Comparison of ENCODE assay signal across 11 mouse cellular contexts in the genomic region with DNA sequence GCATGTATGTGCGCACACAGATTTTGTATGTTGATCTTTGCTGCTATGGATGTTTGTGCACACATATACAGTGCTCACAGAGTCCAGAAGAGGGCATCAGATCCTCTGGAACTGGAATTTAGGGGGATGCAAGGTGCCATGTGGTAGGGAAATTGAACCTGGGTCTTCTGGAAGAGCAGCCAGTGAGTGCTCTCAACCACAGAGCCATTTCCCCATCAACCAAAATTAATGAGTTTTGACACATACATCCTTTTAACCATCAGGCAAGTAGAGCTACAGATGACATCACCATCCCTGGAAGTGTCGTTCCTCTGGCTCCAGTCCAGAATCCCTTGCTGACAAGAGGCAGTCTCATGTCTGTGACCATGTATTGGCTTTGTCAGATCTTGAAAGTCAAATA. TPM values are rescaled to one million over a fixed set of nuclear protein-coding genes. Genes with fewer than 3 reads are reported as not detected.
DNase-seq lines count a peak whose midpoint lies in the region; ATAC-seq and TF ChIP-seq lines count a peak whose summit lies in the region.
"Had no signal": no experiment of that assay in that cellular context is flagged by ENCODE, and none has a peak within 500 bp of the region (broad histone marks: within the 10 kb centered on the region; RNA-seq: fewer than 3 reads in every experiment).

No protein-coding gene starts in this region.

- WGBS in hindbrain, embryonic 11.5 days, result 89% methylated on average over 2 of the region's 2 CpGs
- 75% methylated on average over 2 of the region's 2 CpGs for WGBS in hindbrain, embryonic 14.5 days
- WGBS in kidney, adult 2 months, result 71% methylated on average over 2 of the region's 2 CpGs

- H3K9me3 ChIP-seq in hindbrain, embryonic 11.5 days (ENCODE audit: control insufficient read depth, low read length), result no peaks in the 10 kb centered on the region
- H3K9me3 ChIP-seq in hindbrain, embryonic 14.5 days (ENCODE audit: control insufficient read depth, low read length), result no peaks in the 10 kb centered on the region

- no peaks in the 10 kb centered on the region for H3K4me1 ChIP-seq in hindbrain, embryonic 11.5 days (replicated peaks; ENCODE audit: control insufficient read depth, insufficient read depth, low read length)
- H3K4me1 ChIP-seq in hindbrain, embryonic 14.5 days (replicated peaks; ENCODE audit: control insufficient read depth, insufficient read depth, low read length), result no peaks in the 10 kb centered on the region
- no peaks in the 10 kb centered on the region for H3K4me1 ChIP-seq in kidney, adult 2 months (ENCODE audit: control insufficient read depth, insufficient read depth, low read length)

- H3K4me3 ChIP-seq in hindbrain, embryonic 11.5 days (ENCODE audit: low read depth, low read length), result no peak overlapping the region
- no peak overlapping the region for H3K4me3 ChIP-seq in hindbrain, embryonic 14.5 days (replicated peaks; ENCODE audit: low read length)
- no peak overlapping the region for H3K4me3 ChIP-seq in kidney, adult 2 months (ENCODE audit: insufficient read depth, low read depth, low read length)

- H3K27me3 ChIP-seq in hindbrain, embryonic 11.5 days (ENCODE audit: control insufficient read depth, insufficient read depth, low read length), result no peaks in the 10 kb centered on the region
- no peaks in the 10 kb centered on the region for H3K27me3 ChIP-seq in hindbrain, embryonic 14.5 days (ENCODE audit: control insufficient read depth, insufficient read depth, low read length)
- no peaks in the 10 kb centered on the region for H3K27me3 ChIP-seq in kidney, adult 2 months (replicated peaks; ENCODE audit: control insufficient read depth, insufficient read depth, low read length)

- TF ChIP-seq POLR2A in brain, embryonic 14.5 days (IDR thresholded peaks at IDR 0.05; ENCODE audit: borderline replicate concordance, extremely low read depth, insufficient read depth, insufficient read length, poor library complexity, severe bottlenecking), result no peak
- TF ChIP-seq POLR2A in kidney, adult 2 months (IDR thresholded peaks at IDR 0.05; ENCODE audit: low read depth, low read length), result no peak

- H3K36me3 ChIP-seq in hindbrain, embryonic 11.5 days (ENCODE audit: control insufficient read depth, insufficient read depth, low read length), result no peaks in the 10 kb centered on the region
- H3K36me3 ChIP-seq in hindbrain, embryonic 14.5 days (replicated peaks; ENCODE audit: control insufficient read depth, insufficient read depth), result peaks cover 14% of the 10 kb centered on the region
- H3K36me3 ChIP-seq in kidney, adult 2 months (ENCODE audit: control insufficient read depth, insufficient read depth, low read length), result no peaks in the 10 kb centered on the region

- no peak overlapping the region for H3K27ac ChIP-seq in hindbrain, embryonic 11.5 days (ENCODE audit: low read depth, low read length)
- no peak overlapping the region for H3K27ac ChIP-seq in hindbrain, embryonic 14.5 days
- no peak overlapping the region for H3K27ac ChIP-seq in kidney, adult 2 months (ENCODE audit: insufficient read depth, low read depth, low read length)

- ATAC-seq in hindbrain, embryonic 11.5 days (ENCODE audit: low FRiP score), result no peak
- ATAC-seq in hindbrain, embryonic 14.5 days (ENCODE audit: low FRiP score), result no peak

- H3K4me2 ChIP-seq in hindbrain, embryonic 11.5 days (replicated peaks; ENCODE audit: low read depth, low read length), result no peak overlapping the region
- H3K4me2 ChIP-seq in hindbrain, embryonic 14.5 days (replicated peaks), result no peak overlapping the region

- DNase-seq in hindbrain, embryonic 11.5 days (ENCODE audit: low spot score), result peak; percentile 12
- no peak for DNase-seq in hindbrain, embryonic 14.5 days (ENCODE audit: low spot score)
- DNase-seq in 3T3-L1 (ENCODE audit: low read depth, low spot score), result peak; percentile 44
- DNase-seq in 416B (ENCODE audit: low read depth), result peak; percentile 41
- peak; percentile 68 for DNase-seq in brain, embryonic 14.5 days (ENCODE audit: low read depth)
- DNase-seq in kidney, adult 2 months, result no peak
- no peak for DNase-seq in layer of hippocampus, adult 8-10 months (ENCODE audit: low spot score in 2 of 2)
- DNase-seq: kidney, postnatal 36 days had no signal

- TF ChIP-seq CTCF in brain, embryonic 14.5 days (IDR thresholded peaks at IDR 0.05; ENCODE audit: borderline replicate concordance, extremely low read depth, insufficient read depth, insufficient read length), result peak; percentile 34; the same call in 1 of the 2 replicates
- no peak for TF ChIP-seq CTCF in kidney, adult 2 months (conservative IDR thresholded peaks at IDR 0.05; ENCODE audit: insufficient read depth, insufficient read length, low read depth, low read length)

- no peak overlapping the region for H3K9ac ChIP-seq in hindbrain, embryonic 11.5 days (ENCODE audit: low read depth, low read length)
- H3K9ac ChIP-seq in hindbrain, embryonic 14.5 days, result no peak overlapping the region

RNA-seq across cellular contexts. Expression of a gene that starts 20.6 kb away (rescaled TPM):
- not detected in 2 replicates for polyA plus RNA-seq in hindbrain, embryonic 11.5 days (2014; fragmentation: Nextera tagmentation; extraction: Ambion mirVana)
- polyA plus RNA-seq in hindbrain, embryonic 14.5 days (2014; fragmentation: Nextera tagmentation; extraction: Ambion mirVana), result 0.20 TPM in 1 of 2 replicates, not detected in the other
- 0.10 TPM in 2 replicates for polyA plus RNA-seq in brain, embryonic 14.5 days (2012; rRNA removed)
- 1.8 and 2.2 TPM in 2 replicates for polyA plus RNA-seq in kidney, adult 2 months (2012; rRNA removed)
- total RNA-seq in layer of hippocampus, adult 8-10 months (2022), result under 1 TPM in 1 of 4 experiments, not detected in 3; 0.27 TPM

RNA-seq across cellular contexts. Expression of a gene that starts 21.4 kb away (rescaled TPM):
- polyA plus RNA-seq in hindbrain, embryonic 11.5 days (2014; fragmentation: Nextera tagmentation; extraction: Ambion mirVana), result 44.1 and 46.9 TPM in 2 replicates
- 4.6 and 6.8 TPM in 2 replicates for polyA plus RNA-seq in hindbrain, embryonic 14.5 days (2014; fragmentation: Nextera tagmentation; extraction: Ambion mirVana)
- polyA plus RNA-seq in brain, embryonic 14.5 days (2012; rRNA removed), result 9.3 and 15.9 TPM in 2 replicates
- polyA plus RNA-seq in kidney, adult 2 months (2012; rRNA removed), result 0.14 and 0.15 TPM in 2 replicates
- total RNA-seq in layer of hippocampus, adult 8-10 months (2022), result under 1 TPM; 0.12 to 0.61 (median 0.25) TPM

RNA-seq across cellular contexts. Expression of a gene that starts 32.9 kb away (rescaled TPM):
- polyA plus RNA-seq in hindbrain, embryonic 11.5 days (2014; fragmentation: Nextera tagmentation; extraction: Ambion mirVana), result 3.4 and 5.3 TPM in 2 replicates
- 2.0 and 3.2 TPM in 2 replicates for polyA plus RNA-seq in hindbrain, embryonic 14.5 days (2014; fragmentation: Nextera tagmentation; extraction: Ambion mirVana)
- polyA plus RNA-seq in brain, embryonic 14.5 days (2012; rRNA removed), result 3.4 and 4.6 TPM in 2 replicates
- polyA plus RNA-seq in kidney, adult 2 months (2012; rRNA removed), result 24.2 and 27.5 TPM in 2 replicates
- 1 to 10 TPM; 6.5 to 8.2 (median 6.7) TPM for total RNA-seq in layer of hippocampus, adult 8-10 months (2022)

RNA-seq across cellular contexts. Expression of a gene that starts 48.8 kb away (rescaled TPM):
- 1.1 and 2.0 TPM in 2 replicates for polyA plus RNA-seq in hindbrain, embryonic 11.5 days (2014; fragmentation: Nextera tagmentation; extraction: Ambion mirVana)
- 5.3 and 9.3 TPM in 2 replicates for polyA plus RNA-seq in hindbrain, embryonic 14.5 days (2014; fragmentation: Nextera tagmentation; extraction: Ambion mirVana)
- 2.0 and 2.4 TPM in 2 replicates for polyA plus RNA-seq in brain, embryonic 14.5 days (2012; rRNA removed)
- 17.6 and 23.6 TPM in 2 replicates for polyA plus RNA-seq in kidney, adult 2 months (2012; rRNA removed)
- 10 to 100 TPM; 12.5 to 17.3 (median 14.8) TPM for total RNA-seq in layer of hippocampus, adult 8-10 months (2022)
- total RNA-seq: common myeloid progenitor, adult 5-6 weeks; megakaryocyte progenitor cell, adult 5-6 weeks had no signal

RNA-seq across cellular contexts. Expression of a gene that starts 56.3 kb away (rescaled TPM):
- 0.24 TPM in 1 of 2 replicates, not detected in the other for polyA plus RNA-seq in hindbrain, embryonic 11.5 days (2014; fragmentation: Nextera tagmentation; extraction: Ambion mirVana)
- polyA plus RNA-seq in hindbrain, embryonic 14.5 days (2014; fragmentation: Nextera tagmentation; extraction: Ambion mirVana), result 0.21 and 0.22 TPM in 2 replicates
- polyA plus RNA-seq in brain, embryonic 14.5 days (2012; rRNA removed), result 0.25 and 0.26 TPM in 2 replicates
- not detected in 2 replicates for polyA plus RNA-seq in kidney, adult 2 months (2012; rRNA removed)
- total RNA-seq in layer of hippocampus, adult 8-10 months (2022), result under 1 TPM in 2 of 4 experiments, not detected in 2; 0.13 to 0.21 TPM
- total RNA-seq: common myeloid progenitor, adult 5-6 weeks; heart, postnatal 10 days; megakaryocyte progenitor cell, adult 5-6 weeks had no signal

Comparison
In these comparisons a context has a peak if more than half of its experiments do, and no peak if none do; other contexts are left out.
1. DNase-seq: peak in hindbrain, embryonic 11.5 days (single experiment), 3T3-L1 (single experiment), 416B (single experiment) and brain, embryonic 14.5 days (single experiment); none in hindbrain, embryonic 14.5 days (single experiment), kidney, adult 2 months (single experiment) and layer of hippocampus, adult 8-10 months (0 of 2).